Comparison of ENCODE assay signal across 17 mouse cellular contexts in the genomic region with DNA sequence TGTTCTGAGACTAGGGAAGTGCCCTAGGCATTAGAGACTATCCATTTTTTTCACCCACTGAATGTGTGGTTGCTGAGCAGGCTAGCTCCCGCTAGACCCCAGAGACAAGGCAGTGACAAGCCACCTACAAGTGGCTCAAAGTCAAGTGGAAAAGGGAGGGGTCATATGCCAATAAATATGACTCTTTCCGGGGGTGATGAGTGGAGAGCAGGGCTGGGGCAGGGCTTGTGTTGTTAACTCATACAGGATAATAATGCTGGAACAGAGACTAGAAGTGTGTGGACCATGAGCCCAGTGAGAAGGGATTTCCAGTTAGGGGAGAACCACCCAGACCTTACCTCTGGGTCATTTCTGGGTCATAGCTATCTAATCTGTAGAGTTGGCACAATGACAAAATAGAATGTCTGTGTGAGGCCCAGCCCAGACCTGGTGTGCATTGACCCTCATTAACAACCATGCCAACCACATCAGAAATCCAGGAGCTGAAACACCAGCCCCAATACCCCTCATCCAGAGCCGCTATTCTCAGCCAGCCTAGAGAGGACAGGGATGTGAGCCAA. TPM values are rescaled to one million over a fixed set of nuclear protein-coding genes. Genes with fewer than 3 reads are reported as not detected.
DNase-seq lines count a peak whose midpoint lies in the region; ATAC-seq lines count a peak whose summit lies in the region.
"Had no signal": no experiment of that assay in that cellular context is flagged by ENCODE, and none has a peak within 500 bp of the region (broad histone marks: within the 10 kb centered on the region; RNA-seq: fewer than 3 reads in every experiment).

No protein-coding gene starts in this region.

- H3K4me2 ChIP-seq in liver, embryonic 13.5 days = no peak overlapping the region
- H3K4me2 ChIP-seq in liver, embryonic 11.5 days = no peak overlapping the region
- peak overlapping the region; percentile 92 for H3K4me2 ChIP-seq in intestine, embryonic 15.5 days (replicated peaks)
- no peak overlapping the region for H3K4me2 ChIP-seq in stomach, embryonic 16.5 days (ENCODE audit: low read depth, low read length)
- no peak overlapping the region for H3K4me2 ChIP-seq in forebrain, embryonic 15.5 days (replicated peaks)
- H3K4me2 ChIP-seq: embryonic facial prominence, embryonic 12.5 days; heart, embryonic 15.5 days had no signal

- H3K27me3 ChIP-seq in liver, embryonic 13.5 days = peaks cover 48% of the 10 kb centered on the region
- peaks cover 32% of the 10 kb centered on the region for H3K27me3 ChIP-seq in liver, embryonic 11.5 days (replicated peaks; ENCODE audit: control insufficient read depth, insufficient read depth, low read length)
- no peaks in the 10 kb centered on the region for H3K27me3 ChIP-seq in intestine, embryonic 15.5 days (replicated peaks)
- no peaks in the 10 kb centered on the region for H3K27me3 ChIP-seq in stomach, embryonic 16.5 days (ENCODE audit: control insufficient read depth, insufficient read depth, low read length)
- H3K27me3 ChIP-seq in forebrain, embryonic 15.5 days = no peaks in the 10 kb centered on the region
- H3K27me3 ChIP-seq: embryonic facial prominence, embryonic 12.5 days had no signal

- ATAC-seq in liver, embryonic 13.5 days (ENCODE audit: low read depth) = no peak
- ATAC-seq in liver, embryonic 11.5 days (replicated peaks; ENCODE audit: low FRiP score) = no peak
- ATAC-seq in intestine, embryonic 15.5 days = peak; percentile 59
- ATAC-seq in stomach, embryonic 16.5 days (ENCODE audit: insufficient read depth, low FRiP score) = no peak
- ATAC-seq in forebrain, embryonic 15.5 days (replicated peaks) = no peak
- ATAC-seq: forebrain, embryonic 16.5 days had no signal

- peak; percentile 29 for DNase-seq in cerebellum, adult 8-10 months
- DNase-seq in cerebellum, postnatal 10 days = no peak
- DNase-seq in liver, embryonic 13.5 days = no peak
- no peak for DNase-seq in liver, embryonic 11.5 days (ENCODE audit: low spot score)
- DNase-seq: adrenal gland, postnatal 14 days; cerebellum, postnatal 25 days; gastrocnemius, postnatal 14 days; heart, adult 2 months; heart, postnatal 14 days had no signal

- WGBS in liver, embryonic 13.5 days (ENCODE audit: insufficient replicate concordance) = 71% methylated on average over 3 of the region's 3 CpGs
- WGBS in liver, embryonic 11.5 days = 75% methylated on average over 3 of the region's 3 CpGs
- WGBS in intestine, embryonic 15.5 days = 64% methylated on average over 3 of the region's 3 CpGs
- 74% methylated on average over 3 of the region's 3 CpGs for WGBS in stomach, embryonic 16.5 days
- 93% methylated on average over 3 of the region's 3 CpGs for WGBS in forebrain, embryonic 15.5 days

- peaks cover 26% of the 10 kb centered on the region for H3K4me1 ChIP-seq in liver, embryonic 13.5 days (replicated peaks)
- H3K4me1 ChIP-seq in liver, embryonic 11.5 days (replicated peaks; ENCODE audit: control insufficient read depth, insufficient read depth, low read length) = peaks cover 17% of the 10 kb centered on the region
- H3K4me1 ChIP-seq in intestine, embryonic 15.5 days (replicated peaks) = peaks cover 27% of the 10 kb centered on the region
- H3K4me1 ChIP-seq in stomach, embryonic 16.5 days (ENCODE audit: control insufficient read depth, insufficient read depth, low read length) = peaks cover 11% of the 10 kb centered on the region
- H3K4me1 ChIP-seq in forebrain, embryonic 15.5 days = peaks cover 14% of the 10 kb centered on the region

- no peak overlapping the region for H3K9ac ChIP-seq in liver, embryonic 13.5 days
- H3K9ac ChIP-seq in liver, embryonic 11.5 days (ENCODE audit: low read depth, low read length) = no peak overlapping the region
- no peak overlapping the region for H3K9ac ChIP-seq in intestine, embryonic 15.5 days
- H3K9ac ChIP-seq in stomach, embryonic 16.5 days (ENCODE audit: low read length) = no peak overlapping the region
- no peak overlapping the region for H3K9ac ChIP-seq in forebrain, embryonic 15.5 days (replicated peaks)
- H3K9ac ChIP-seq: heart, embryonic 15.5 days; hindbrain, embryonic 14.5 days had no signal

- no peaks in the 10 kb centered on the region for H3K9me3 ChIP-seq in liver, embryonic 13.5 days (replicated peaks)
- no peaks in the 10 kb centered on the region for H3K9me3 ChIP-seq in liver, embryonic 11.5 days (ENCODE audit: control insufficient read depth, low read length)
- H3K9me3 ChIP-seq in intestine, embryonic 15.5 days = no peaks in the 10 kb centered on the region
- no peaks in the 10 kb centered on the region for H3K9me3 ChIP-seq in stomach, embryonic 16.5 days (replicated peaks; ENCODE audit: control insufficient read depth, low read length)
- H3K9me3 ChIP-seq in forebrain, embryonic 15.5 days = no peaks in the 10 kb centered on the region
- H3K9me3 ChIP-seq: embryonic facial prominence, embryonic 12.5 days; heart, embryonic 15.5 days had no signal

- peak overlapping the region; percentile 19 for H3K27ac ChIP-seq in liver, embryonic 13.5 days
- H3K27ac ChIP-seq in liver, embryonic 11.5 days (ENCODE audit: low read depth, low read length) = no peak overlapping the region
- H3K27ac ChIP-seq in intestine, embryonic 15.5 days = peak overlapping the region; percentile 86
- H3K27ac ChIP-seq in stomach, embryonic 16.5 days (ENCODE audit: low read length) = peak overlapping the region; percentile 66
- no peak overlapping the region for H3K27ac ChIP-seq in forebrain, embryonic 15.5 days (replicated peaks)
- H3K27ac ChIP-seq: embryonic facial prominence, embryonic 12.5 days; heart, adult 2 months; heart, embryonic 15.5 days; hindbrain, embryonic 14.5 days had no signal

- H3K4me3 ChIP-seq in liver, embryonic 13.5 days (replicated peaks) = no peak overlapping the region
- no peak overlapping the region for H3K4me3 ChIP-seq in liver, embryonic 11.5 days (ENCODE audit: low read depth, low read length)
- H3K4me3 ChIP-seq in intestine, embryonic 15.5 days (replicated peaks) = no peak overlapping the region
- H3K4me3 ChIP-seq in stomach, embryonic 16.5 days (replicated peaks; ENCODE audit: low read length) = no peak overlapping the region
- H3K4me3 ChIP-seq in forebrain, embryonic 15.5 days = no peak overlapping the region
- H3K4me3 ChIP-seq: heart, adult 2 months; heart, embryonic 15.5 days had no signal

- H3K36me3 ChIP-seq in liver, embryonic 13.5 days = no peaks in the 10 kb centered on the region
- H3K36me3 ChIP-seq in liver, embryonic 11.5 days (ENCODE audit: control insufficient read depth, insufficient read depth, low read length) = no peaks in the 10 kb centered on the region
- H3K36me3 ChIP-seq in intestine, embryonic 15.5 days = no peaks in the 10 kb centered on the region
- H3K36me3 ChIP-seq in stomach, embryonic 16.5 days (ENCODE audit: control insufficient read depth, insufficient read depth, low read length) = no peaks in the 10 kb centered on the region
- no peaks in the 10 kb centered on the region for H3K36me3 ChIP-seq in forebrain, embryonic 15.5 days
- H3K36me3 ChIP-seq: embryonic facial prominence, embryonic 12.5 days; heart, embryonic 15.5 days had no signal

RNA-seq across cellular contexts. Expression of a gene that starts 1.3 kb away (rescaled TPM):
- polyA plus RNA-seq in liver, embryonic 13.5 days (2015; fragmentation: Nextera tagmentation; extraction: Ambion mirVana) = 0.65 and 0.81 TPM in 2 replicates
- polyA plus RNA-seq in liver, embryonic 11.5 days (2014; fragmentation: Nextera tagmentation; extraction: Ambion mirVana) = 9.3 and 10.0 TPM in 2 replicates
- 12.2 and 16.4 TPM in 2 replicates for polyA plus RNA-seq in intestine, embryonic 15.5 days (2015; fragmentation: Nextera tagmentation; extraction: Ambion mirVana)
- polyA plus RNA-seq in stomach, embryonic 16.5 days (2015; fragmentation: Nextera tagmentation; extraction: Ambion mirVana) = 8.1 and 8.2 TPM in 2 replicates
- polyA plus RNA-seq in forebrain, embryonic 15.5 days (2015; fragmentation: Nextera tagmentation; extraction: Ambion mirVana) = 23.7 and 29.1 TPM in 2 replicates

RNA-seq across cellular contexts. Expression of a gene that starts 2.3 kb away (rescaled TPM):
- 14.8 and 21.1 TPM in 2 replicates for polyA plus RNA-seq in liver, embryonic 13.5 days (2015; fragmentation: Nextera tagmentation; extraction: Ambion mirVana)
- polyA plus RNA-seq in liver, embryonic 11.5 days (2014; fragmentation: Nextera tagmentation; extraction: Ambion mirVana) = 45.5 and 45.8 TPM in 2 replicates
- 38.9 and 39.8 TPM in 2 replicates for polyA plus RNA-seq in intestine, embryonic 15.5 days (2015; fragmentation: Nextera tagmentation; extraction: Ambion mirVana)
- 41.9 and 45.4 TPM in 2 replicates for polyA plus RNA-seq in stomach, embryonic 16.5 days (2015; fragmentation: Nextera tagmentation; extraction: Ambion mirVana)
- polyA plus RNA-seq in forebrain, embryonic 15.5 days (2015; fragmentation: Nextera tagmentation; extraction: Ambion mirVana) = 54.0 and 55.3 TPM in 2 replicates

RNA-seq across cellular contexts. Expression of a gene that starts 27.3 kb away (rescaled TPM):
- 35.3 and 39.2 TPM in 2 replicates for polyA plus RNA-seq in liver, embryonic 13.5 days (2015; fragmentation: Nextera tagmentation; extraction: Ambion mirVana)
- polyA plus RNA-seq in liver, embryonic 11.5 days (2014; fragmentation: Nextera tagmentation; extraction: Ambion mirVana) = 36.2 and 39.7 TPM in 2 replicates
- 38.6 and 42.5 TPM in 2 replicates for polyA plus RNA-seq in intestine, embryonic 15.5 days (2015; fragmentation: Nextera tagmentation; extraction: Ambion mirVana)
- polyA plus RNA-seq in stomach, embryonic 16.5 days (2015; fragmentation: Nextera tagmentation; extraction: Ambion mirVana) = 41.5 and 41.9 TPM in 2 replicates
- 79.5 and 80.9 TPM in 2 replicates for polyA plus RNA-seq in forebrain, embryonic 15.5 days (2015; fragmentation: Nextera tagmentation; extraction: Ambion mirVana)

RNA-seq across cellular contexts. Expression of a gene that starts 33.6 kb away (rescaled TPM):
- polyA plus RNA-seq in liver, embryonic 13.5 days (2015; fragmentation: Nextera tagmentation; extraction: Ambion mirVana) = 18.0 and 22.8 TPM in 2 replicates
- 8.0 and 9.9 TPM in 2 replicates for polyA plus RNA-seq in liver, embryonic 11.5 days (2014; fragmentation: Nextera tagmentation; extraction: Ambion mirVana)
- polyA plus RNA-seq in intestine, embryonic 15.5 days (2015; fragmentation: Nextera tagmentation; extraction: Ambion mirVana) = 1.8 and 4.7 TPM in 2 replicates
- polyA plus RNA-seq in stomach, embryonic 16.5 days (2015; fragmentation: Nextera tagmentation; extraction: Ambion mirVana) = 21.1 and 23.6 TPM in 2 replicates
- polyA plus RNA-seq in forebrain, embryonic 15.5 days (2015; fragmentation: Nextera tagmentation; extraction: Ambion mirVana) = 0.51 and 0.63 TPM in 2 replicates
- polyA plus RNA-seq: C2C12; forebrain, embryonic 16.5 days had no signal

RNA-seq across cellular contexts. Expression of a gene that starts 41.3 kb away (rescaled TPM):
- 14.1 and 15.5 TPM in 2 replicates for polyA plus RNA-seq in liver, embryonic 13.5 days (2015; fragmentation: Nextera tagmentation; extraction: Ambion mirVana)
- 23.0 and 23.6 TPM in 2 replicates for polyA plus RNA-seq in liver, embryonic 11.5 days (2014; fragmentation: Nextera tagmentation; extraction: Ambion mirVana)
- polyA plus RNA-seq in intestine, embryonic 15.5 days (2015; fragmentation: Nextera tagmentation; extraction: Ambion mirVana) = 43.5 and 48.2 TPM in 2 replicates
- 23.7 and 26.7 TPM in 2 replicates for polyA plus RNA-seq in stomach, embryonic 16.5 days (2015; fragmentation: Nextera tagmentation; extraction: Ambion mirVana)
- 39.9 and 40.3 TPM in 2 replicates for polyA plus RNA-seq in forebrain, embryonic 15.5 days (2015; fragmentation: Nextera tagmentation; extraction: Ambion mirVana)

Comparison
In these comparisons a context has a peak if more than half of its experiments do, and no peak if none do; other contexts are left out.
1. H3K27ac ChIP-seq: peak in liver, embryonic 13.5 days (single experiment), intestine, embryonic 15.5 days (single experiment) and stomach, embryonic 16.5 days (single experiment); none in liver, embryonic 11.5 days (single experiment) and forebrain, embryonic 15.5 days (single experiment).